Mouse (Mus musculus) midbrain, postnatal 0 days (tissue): ENCODE measurements around the gene Mmgt2. TPM values are rescaled to one million over a fixed set of nuclear protein-coding genes. Genes with fewer than 3 reads are reported as not detected.

ENCODE experiments used
- ATAC-seq: fragments of 200-750 bp; cut with Nextera tagmentation; 2 replicates; pipeline ENCODE4 v1.8.0; 2017; ENCODE audit warnings: moderate number of reproducible peaks, mild to moderate bottlenecking, moderate TSS enrichment, moderate library complexity; ENCODE audit not compliant: low FRiP score
- DNase-seq: peaks from one replicate; pipeline ENCODE4 v3.0.0-alpha.2; 2015; ENCODE audit warnings: low spot score
- H3K27ac ChIP-seq: fragments of 300-500 bp; sonication (generic); 2 replicates; pipeline ENCODE4 v1.5.1; 2014; ENCODE audit warnings: low read depth, mild to moderate bottlenecking, low read length, mixed read lengths
- H3K27me3 ChIP-seq: fragments of 300-500 bp; sonication (generic); 2 replicates; pipeline ENCODE4 v1.6.1; 2014; ENCODE audit warnings: low read length, control low read depth, mixed read lengths; ENCODE audit not compliant: insufficient read depth
- H3K36me3 ChIP-seq: fragments of 300-500 bp; sonication (generic); 2 replicates; pipeline ENCODE4 v1.6.1; 2014; ENCODE audit warnings: low read length, control low read depth, mixed read lengths; ENCODE audit not compliant: insufficient read depth
- H3K4me1 ChIP-seq: fragments of 300-500 bp; sonication (generic); 2 replicates; pipeline ENCODE4 v1.6.1; 2014; ENCODE audit warnings: mild to moderate bottlenecking, control low read depth, antibody characterized with exemption, low read length, mixed read lengths; ENCODE audit not compliant: insufficient read depth
- H3K4me2 ChIP-seq: fragments of 300-500 bp; sonication (generic); 2 replicates; pipeline ENCODE4 v1.6.1; 2014; ENCODE audit warnings: low read depth, mild to moderate bottlenecking, low read length, mixed read lengths; ENCODE audit not compliant: poor library complexity, severe bottlenecking
- H3K4me3 ChIP-seq: fragments of 300-500 bp; sonication (generic); 2 replicates; pipeline ENCODE4 v1.5.1; 2014; ENCODE audit warnings: low read depth, mild to moderate bottlenecking, low read length, moderate library complexity
- H3K9ac ChIP-seq: fragments of 300-500 bp; sonication (generic); replicated peaks from 2 replicates; pipeline ENCODE4 v1.6.1; 2014; ENCODE audit warnings: mild to moderate bottlenecking, low read length, moderate library complexity, mixed read lengths; ENCODE audit not compliant: poor library complexity, severe bottlenecking
- H3K9me3 ChIP-seq: fragments of 300-500 bp; sonication (generic); 2 replicates; pipeline ENCODE4 v1.6.1; 2016; ENCODE audit warnings: low read length, control low read depth
- CTCF ChIP-seq: IDR thresholded peaks from 2 replicates; pipeline ENCODE4 v1.5.1; 2016; ENCODE audit warnings: antibody characterized with exemption, mild to moderate bottlenecking
- WGBS: fragments of 180-500 bp; shearing (Covaris S2); extraction: QIAGEN DNeasy Blood & Tissue Kit; methylation state at CpG from one replicate; pipeline ENCODE4 v1.1.7; 2014; 5-methylcytosine and 5-hydroxymethylcytosine counted together
- polyA plus RNA-seq: library from polyadenylated mRNA; unstranded; fragments of >200 nt; fragmentation: Nextera tagmentation; extraction: Ambion mirVana; gene quantifications from 2 replicates; pipeline ENCODE4 v1.2.1, GENCODE M21; 2015
- total RNA-seq: library from RNA; depleted of rRNA; stranded (reverse); fragments of >200 nt; gene quantifications from 2 replicates; pipeline ENCODE4 v1.2.3, GENCODE M21; 2014

Gene Mmgt2
- total and polyA plus RNA-seq, 2 experiments from 2014 or later = 22.7 to 58.3 TPM

GRCm38 (mm10) chr11:62607952-62608201, 40.6 kb upstream of the Mmgt2 start:
- peaks cover 36% of the 10 kb centered on the region for H3K36me3 ChIP-seq
- peaks cover 18% of the 10 kb centered on the region for H3K4me1 ChIP-seq
- DNase-seq = no peak
- no peaks in the 10 kb centered on the region for H3K27me3 ChIP-seq
- ATAC-seq = no peak
- H3K27ac ChIP-seq = no peak overlapping the region
- no peak overlapping the region for H3K4me3 ChIP-seq
- H3K4me2 ChIP-seq = no peak overlapping the region
- WGBS = 97% methylated on average over 1 of the region's 1 CpGs
- H3K9ac ChIP-seq = no peak overlapping the region
- no peaks in the 10 kb centered on the region for H3K9me3 ChIP-seq
- no peak for TF ChIP-seq CTCF

- peaks cover 35% of the 10 kb centered on the region for H3K36me3 ChIP-seq
- no peaks in the 10 kb centered on the region for H3K27me3 ChIP-seq
- H3K4me2 ChIP-seq = no peak overlapping the region
- H3K9me3 ChIP-seq = no peaks in the 10 kb centered on the region
- DNase-seq = no peak
- H3K9ac ChIP-seq = no peak overlapping the region
- H3K4me3 ChIP-seq = no peak overlapping the region
- no peak for ATAC-seq
- TF ChIP-seq CTCF = no peak
- no peak overlapping the region for H3K27ac ChIP-seq
- peaks cover 18% of the 10 kb centered on the region for H3K4me1 ChIP-seq
- WGBS = 83% methylated on average over 10 of the region's 10 CpGs
Measured at GRCm38 (mm10) chr11:62608826-62609675, 39.4 kb upstream of the Mmgt2 start.

DNA sequence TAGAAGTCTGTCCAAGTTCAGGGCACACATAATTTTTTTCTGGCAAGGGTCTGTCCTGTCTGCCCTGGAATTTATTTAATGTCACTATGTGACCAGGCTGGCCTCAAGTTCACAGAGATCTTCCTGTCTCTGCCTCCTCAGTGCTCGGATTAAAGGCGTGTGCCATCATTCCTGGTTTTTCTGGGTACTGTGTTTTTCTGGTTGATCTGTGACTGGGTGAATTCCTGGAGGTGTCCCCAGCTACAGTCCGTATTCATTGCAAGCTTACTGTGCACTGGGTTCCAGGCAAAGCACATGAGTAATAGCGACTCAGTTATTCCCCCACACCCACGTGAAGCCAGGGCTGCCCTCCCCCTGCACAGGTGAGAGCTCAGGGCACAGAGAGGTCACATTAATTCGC, 38.2 kb upstream of the Mmgt2 start:
- ATAC-seq = no peak
- DNase-seq = no peak
- no peak overlapping the region for H3K27ac ChIP-seq
- no peak overlapping the region for H3K4me3 ChIP-seq
- TF ChIP-seq CTCF = no peak
- WGBS = 89% methylated on average over 6 of the region's 6 CpGs
- H3K9ac ChIP-seq = no peak overlapping the region
- H3K9me3 ChIP-seq = no peaks in the 10 kb centered on the region
- peaks cover 25% of the 10 kb centered on the region for H3K36me3 ChIP-seq
- no peaks in the 10 kb centered on the region for H3K27me3 ChIP-seq
- no peak overlapping the region for H3K4me2 ChIP-seq
- peaks cover 8% of the 10 kb centered on the region for H3K4me1 ChIP-seq

DNA sequence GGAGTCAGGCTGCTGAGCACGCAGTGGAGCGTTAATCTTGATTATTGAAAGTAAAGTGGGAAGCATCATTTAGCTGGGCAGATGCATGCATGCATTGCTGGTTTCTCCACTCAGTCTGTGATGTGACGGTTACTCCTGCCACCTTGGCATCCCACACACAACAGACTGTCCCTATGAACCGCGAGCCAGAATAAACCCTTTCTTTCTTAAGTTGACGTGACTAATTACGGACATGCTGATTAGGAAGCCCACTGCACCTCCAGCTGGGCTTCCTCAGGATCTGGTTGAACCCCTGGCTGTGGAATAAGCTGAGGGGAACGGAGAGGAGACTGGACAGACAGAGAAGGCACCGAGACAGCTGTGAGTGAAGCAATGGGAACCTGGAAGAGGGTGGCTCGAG, 35.9 kb upstream of the Mmgt2 start:
- Histone ChIP-seq H3K4me1 (no peaks in the 10 kb centered on the region; the same call in 1 of the 2 replicates), H3K27ac (peak overlapping the region; percentile 84; the same call in 1 of the 2 replicates), H3K4me3 (no peak overlapping the region), H3K36me3 (peaks cover 6% of the 10 kb centered on the region), H3K9ac (no peak overlapping the region), H3K27me3 (no peaks in the 10 kb centered on the region), H3K9me3 (no peaks in the 10 kb centered on the region), H3K4me2 (no peak overlapping the region)
- ATAC-seq = no peak
- peak; percentile 40 for DNase-seq
- no peak for TF ChIP-seq CTCF
- WGBS = 35% methylated on average over 10 of the region's 10 CpGs

DNA sequence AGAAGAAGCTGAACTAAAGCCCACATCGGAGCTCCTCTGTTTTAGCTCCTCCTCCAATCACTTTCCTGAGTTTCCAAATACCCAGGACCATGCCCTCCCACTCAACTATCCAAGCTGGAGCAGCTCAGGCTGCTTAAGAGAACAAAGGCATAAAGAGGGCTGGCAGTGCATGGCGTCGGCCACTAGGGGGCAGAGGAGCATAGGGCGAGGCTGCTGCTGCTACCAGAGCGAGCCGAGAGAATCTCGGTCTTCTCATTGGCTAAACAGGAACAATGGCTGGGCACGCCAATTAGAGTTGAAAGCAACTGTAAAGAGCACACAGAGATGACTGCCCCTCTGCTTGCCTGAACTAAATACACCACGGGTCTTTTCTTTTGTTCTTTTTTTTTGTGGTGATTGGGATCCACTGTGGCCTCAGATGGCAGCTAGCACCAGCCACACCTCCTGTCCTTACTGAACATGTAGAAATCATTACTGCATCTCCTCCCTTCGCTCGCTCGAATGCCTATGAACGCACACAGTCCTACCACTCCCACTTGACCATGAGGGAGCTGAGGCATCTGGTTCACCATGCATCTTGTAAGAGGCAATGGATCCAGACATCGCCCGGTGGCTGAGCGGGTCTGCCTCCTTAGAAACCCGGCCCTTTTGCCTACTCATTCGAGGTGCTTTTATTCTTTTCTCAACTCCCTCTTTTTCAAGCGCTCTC, 34.7 kb upstream of the Mmgt2 start:
- H3K4me2 ChIP-seq = peak overlapping the region; percentile 44
- WGBS = 5% methylated on average over 19 of the region's 19 CpGs

DNA sequence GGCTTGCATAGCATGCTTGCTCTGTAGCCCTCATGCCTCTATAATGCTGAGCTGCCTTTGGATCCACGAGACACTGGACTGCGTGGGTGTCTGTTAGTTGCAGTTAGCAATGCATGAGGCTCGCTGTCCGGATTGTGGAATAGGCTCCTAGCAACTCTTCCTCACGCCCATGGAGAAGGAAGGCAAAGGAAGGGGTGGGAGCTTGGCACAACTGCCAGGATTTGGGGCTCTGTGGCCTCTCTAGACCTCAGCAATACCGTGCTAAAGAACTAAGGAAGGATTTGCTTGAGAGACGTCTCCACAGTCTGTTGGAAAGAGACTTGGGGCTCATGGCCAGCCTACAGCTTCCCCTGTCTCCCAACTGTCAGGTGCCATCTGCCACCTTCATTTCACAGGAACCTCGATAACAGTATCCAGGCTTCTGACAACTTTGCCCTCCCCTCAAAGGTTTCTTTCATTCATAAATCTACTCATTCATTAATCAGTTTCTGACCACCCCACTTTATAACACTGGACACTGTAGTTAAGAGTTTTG, 33.5 kb upstream of the Mmgt2 start:
- ATAC-seq (no peak), DNase-seq (no peak)
- WGBS = 63% methylated on average over 8 of the region's 8 CpGs

More for the DNA sequence above, 34.7 kb upstream of the Mmgt2 start:
- H3K9ac ChIP-seq = peak overlapping the region; percentile 6
- H3K9me3 ChIP-seq = no peaks in the 10 kb centered on the region
- H3K36me3 ChIP-seq = peaks cover 6% of the 10 kb centered on the region
- peak overlapping the region; percentile 23; the same call in 1 of the 2 replicates for H3K4me3 ChIP-seq
- peak overlapping the region; percentile 84 for H3K27ac ChIP-seq
- peak; percentile 99 for DNase-seq
- H3K4me1 ChIP-seq = no peaks in the 10 kb centered on the region; the same call in 1 of the 2 replicates
- ATAC-seq = peak; percentile 92
- no peaks in the 10 kb centered on the region for H3K27me3 ChIP-seq
- peak; percentile 100 for TF ChIP-seq CTCF

More for the DNA sequence above, 33.5 kb upstream of the Mmgt2 start:
- no peaks in the 10 kb centered on the region for H3K9me3 ChIP-seq
- no peak for TF ChIP-seq CTCF
- no peak overlapping the region for H3K4me3 ChIP-seq
- peak overlapping the region; percentile 84 for H3K27ac ChIP-seq
- no peak overlapping the region for H3K4me2 ChIP-seq
- no peaks in the 10 kb centered on the region; the same call in 1 of the 2 replicates for H3K4me1 ChIP-seq
- H3K27me3 ChIP-seq = no peaks in the 10 kb centered on the region
- H3K36me3 ChIP-seq = 0 out of 2 replicates have a peak, but pooled peaks cover 2% of the 10 kb centered on the region
- H3K9ac ChIP-seq = no peak overlapping the region
